Mouse (Mus musculus) liver (tissue): ENCODE data around the gene Thra.

Experiments
- DNase-seq: peaks from one replicate; pipeline ENCODE4 v3.0.0-alpha.2; 2020; ENCODE audit warnings: mixed read lengths

Gene Thra

DNA sequence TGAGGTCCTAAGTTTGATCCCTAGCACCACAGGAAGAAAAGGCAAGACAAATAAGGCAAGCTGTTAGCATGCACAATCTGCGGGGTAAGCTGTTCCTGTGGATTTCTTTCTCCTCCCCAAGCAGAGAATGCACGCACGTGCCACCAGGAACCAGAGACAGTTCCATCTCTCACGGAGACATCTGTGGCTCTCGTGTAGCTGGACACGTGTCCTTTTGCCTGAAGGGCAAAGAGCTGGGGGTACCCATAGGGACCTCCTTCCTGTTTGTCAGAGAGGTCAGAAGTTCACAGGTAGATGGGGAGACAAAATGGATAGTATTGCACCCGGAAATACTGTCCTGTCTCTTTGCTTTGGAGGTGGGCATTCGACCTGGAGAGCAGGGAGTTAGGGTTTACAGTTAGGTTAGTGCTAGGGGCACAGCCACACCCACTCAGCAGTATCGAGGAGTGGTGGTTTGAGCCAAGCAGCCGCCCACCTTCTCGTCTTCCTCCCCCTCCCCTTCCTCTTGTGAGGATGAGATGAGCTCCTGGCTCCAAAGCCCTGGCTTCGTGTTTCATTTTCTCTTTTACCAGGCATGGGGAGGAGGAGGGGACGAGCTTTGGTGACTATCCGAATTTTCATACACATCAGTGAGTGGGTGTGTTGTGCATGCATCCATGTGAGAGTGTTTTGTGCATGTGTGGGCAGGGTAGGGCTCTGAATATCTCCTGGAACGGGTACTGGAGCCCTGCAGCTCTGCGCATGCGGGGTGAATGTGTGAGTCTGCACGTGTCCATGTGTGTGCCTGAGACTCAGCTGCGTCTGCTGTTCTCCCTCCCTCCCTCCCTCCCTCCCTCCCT lies 6.6 kb downstream of the Thra start:
- DNase-seq = peak; percentile 84

DNA sequence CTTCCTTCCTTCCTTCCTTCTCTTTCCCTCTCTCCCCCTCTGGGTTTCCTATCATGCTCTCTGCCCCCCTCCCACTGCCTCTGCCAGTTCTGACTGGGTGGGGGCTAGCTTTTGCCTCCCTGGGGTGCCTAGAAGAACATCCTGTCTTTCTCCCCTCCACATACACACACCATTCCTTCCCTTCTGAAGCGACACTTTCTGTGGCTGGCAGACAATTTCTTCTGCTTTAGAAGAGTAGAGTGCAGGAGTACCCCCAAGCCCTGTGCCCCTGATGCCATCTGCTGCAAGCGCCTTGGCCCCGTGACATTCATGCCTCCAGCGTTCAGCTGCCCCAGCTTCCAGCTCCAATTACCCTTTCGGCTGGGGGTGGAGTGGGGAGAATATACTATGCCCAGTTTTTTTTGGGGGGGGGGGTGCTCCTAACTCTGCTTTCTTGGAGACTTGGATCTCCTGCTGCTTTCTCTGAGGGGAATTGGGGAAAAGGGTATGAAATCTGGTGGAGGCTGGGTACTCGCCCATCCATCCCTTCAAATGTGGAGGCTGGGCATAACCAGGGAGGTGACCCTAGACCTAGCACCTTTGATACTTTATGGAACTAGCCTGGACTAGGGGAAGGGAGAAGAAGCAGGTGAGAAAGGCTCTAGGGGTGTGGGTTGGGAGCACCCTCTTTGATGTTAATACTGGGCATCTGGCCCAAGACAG lies 7.5 kb downstream of the Thra start:
- DNase-seq = no peak

DNA sequence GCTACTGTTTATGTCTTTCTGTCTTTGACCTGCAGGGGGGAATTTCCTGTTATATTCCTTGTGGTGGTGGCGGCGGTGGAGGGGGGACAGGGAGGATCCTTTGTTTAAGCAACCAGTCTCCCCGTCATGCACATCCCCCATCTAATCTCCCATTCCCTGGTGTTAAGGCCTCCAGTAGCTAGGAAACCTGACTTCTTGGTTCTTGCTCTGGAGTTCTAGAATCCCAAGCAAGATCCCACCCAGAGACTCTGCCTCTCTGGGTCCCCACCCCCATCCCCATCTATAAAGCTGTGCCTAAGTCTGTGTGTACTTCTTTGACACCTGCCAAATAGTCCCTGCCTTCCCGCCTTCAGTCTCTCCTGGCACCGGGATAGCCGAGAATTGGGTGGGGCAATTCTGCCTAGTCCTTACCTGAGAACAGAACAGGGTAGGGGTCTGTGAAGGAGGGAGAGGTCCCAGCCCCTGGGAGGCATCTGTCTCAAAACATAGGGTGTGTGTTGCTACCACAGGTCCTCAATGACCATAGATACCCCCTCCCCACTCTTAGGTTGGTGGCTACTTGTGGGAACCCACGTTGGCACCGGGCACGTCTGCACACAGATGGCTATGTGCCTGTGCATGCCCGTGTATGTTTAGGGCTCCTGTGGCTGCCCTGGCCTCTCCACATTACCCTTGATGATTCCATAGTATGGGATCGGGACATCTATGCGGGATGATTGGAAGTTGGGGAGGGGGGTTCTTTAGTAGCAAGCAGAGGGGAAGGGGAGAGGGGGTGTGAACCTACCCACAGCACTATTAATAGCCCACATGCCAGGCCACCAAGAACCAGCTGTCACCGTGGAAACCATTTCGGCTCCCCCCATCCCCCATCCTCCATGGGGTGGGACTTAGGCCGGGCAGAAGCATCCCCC lies 8.3 kb downstream of the Thra start:
- DNase-seq = no peak

DNA sequence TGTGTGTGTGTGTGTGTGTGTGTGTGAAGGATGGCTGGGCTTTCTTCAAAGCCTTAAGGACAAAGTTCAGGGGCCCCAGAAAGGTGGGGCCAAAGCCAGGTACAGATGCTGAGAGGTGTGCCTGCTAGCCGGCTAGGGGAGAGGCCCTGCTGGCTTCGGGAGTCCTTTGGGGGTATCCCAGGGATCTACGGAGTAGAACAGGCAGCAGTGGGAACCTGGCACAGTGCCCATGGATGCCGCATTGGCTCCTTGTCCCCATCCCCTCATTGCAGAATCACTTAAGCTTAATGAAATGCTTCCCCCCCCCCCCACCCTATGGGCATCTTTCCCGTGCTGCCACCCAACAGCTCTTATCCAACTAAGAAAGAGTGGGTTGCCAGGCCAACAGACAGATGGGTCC lies 9.3 kb downstream of the Thra start:
- DNase-seq = no peak

DNA sequence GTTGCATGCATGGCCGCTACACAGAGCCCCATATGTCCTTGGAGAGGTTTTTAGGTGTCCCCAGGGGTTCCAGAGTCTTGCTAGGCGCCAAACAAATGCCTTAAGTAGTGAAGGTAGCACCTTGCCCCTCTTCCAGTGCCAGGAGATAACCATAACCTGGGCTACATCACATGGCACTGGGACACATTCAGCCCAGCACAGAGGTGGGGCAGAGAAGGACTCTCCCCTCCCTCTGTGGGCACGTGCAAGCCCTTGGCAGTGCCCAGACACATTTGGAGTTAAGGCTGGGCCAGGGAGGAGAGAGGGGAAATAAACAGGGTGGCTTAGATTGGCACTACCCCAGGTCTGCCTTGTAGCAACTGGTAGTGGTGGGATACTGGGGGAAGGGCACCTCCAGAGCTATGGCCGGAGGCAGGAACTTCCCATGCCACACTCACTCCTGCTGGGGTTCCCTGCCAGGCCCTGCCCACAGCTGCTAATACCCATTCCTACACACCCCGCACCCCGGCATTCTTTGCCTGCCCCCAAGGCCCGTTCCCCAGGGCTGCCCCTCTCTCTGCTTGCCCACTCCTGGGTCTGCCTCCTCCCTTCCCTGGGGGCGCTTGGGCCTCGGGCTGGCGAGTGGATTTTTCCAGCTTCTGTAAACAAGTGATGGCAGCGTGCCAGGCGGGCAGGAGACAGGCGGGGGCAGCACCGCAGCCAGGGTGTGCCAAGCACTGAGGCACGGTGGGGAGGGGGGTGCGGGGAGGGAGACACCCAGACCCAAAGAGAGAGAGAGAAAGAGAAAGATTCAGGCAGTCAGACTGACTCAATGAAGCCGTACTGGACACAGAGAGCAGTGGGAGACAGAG lies 10.1 kb downstream of the Thra start:
- DNase-seq = peak; percentile 57

DNA sequence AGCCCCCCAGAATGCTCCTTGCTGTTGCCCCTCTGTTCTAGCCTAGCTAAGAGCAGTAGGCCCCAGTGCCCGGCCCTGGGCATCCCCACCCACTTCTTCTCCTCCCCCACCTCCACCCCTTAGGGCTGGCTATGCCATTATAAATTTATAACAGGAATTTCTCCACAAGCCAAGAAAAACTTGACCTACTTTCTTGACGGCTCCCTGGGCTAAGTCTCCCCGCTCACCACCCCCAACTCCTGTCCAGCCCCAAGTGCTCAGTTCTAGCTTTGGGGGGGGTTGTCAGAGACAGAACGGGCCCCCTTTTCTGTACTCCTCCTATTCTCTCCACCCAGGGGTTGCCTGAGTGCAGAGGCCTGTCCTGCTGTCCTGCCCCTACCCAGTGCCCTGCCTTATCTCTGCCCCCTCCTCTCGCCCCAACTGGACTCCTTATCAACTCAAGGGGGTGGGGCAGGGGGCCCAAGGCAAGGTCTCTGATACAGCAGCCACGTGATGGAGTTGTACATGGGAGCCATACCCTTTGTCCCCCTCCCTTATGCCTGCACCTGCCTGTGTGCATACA lies 10.9 kb downstream of the Thra start:
- DNase-seq = peak; percentile 90

DNA sequence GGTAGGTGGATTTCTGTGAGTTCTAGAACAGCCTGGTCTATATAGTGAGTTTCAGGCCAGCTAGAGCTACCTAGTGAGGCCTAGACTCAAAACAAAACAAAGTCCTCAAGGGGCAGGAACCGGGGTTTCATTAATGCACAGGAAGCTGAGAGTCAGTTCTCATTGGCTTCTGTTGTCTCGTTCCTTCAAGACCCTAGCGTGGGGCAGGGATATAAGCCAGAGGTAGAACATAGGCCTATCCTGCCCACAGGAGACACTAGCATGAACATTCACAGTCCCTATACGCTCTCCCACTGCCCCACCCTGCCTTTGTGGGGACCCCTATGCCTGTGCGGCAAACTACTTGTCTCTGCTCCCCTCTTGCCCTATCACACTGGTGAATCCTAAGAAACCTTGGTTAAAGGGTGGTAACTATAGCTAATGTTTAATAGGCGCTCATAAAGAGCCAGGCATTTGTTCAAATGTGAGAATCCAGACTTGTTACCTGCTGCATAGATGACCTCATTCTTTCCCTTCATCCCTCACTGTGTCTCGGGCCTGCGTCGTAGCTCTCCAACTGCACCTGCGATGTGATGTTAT lies 12.2 kb downstream of the Thra start:
- DNase-seq = no peak

DNA sequence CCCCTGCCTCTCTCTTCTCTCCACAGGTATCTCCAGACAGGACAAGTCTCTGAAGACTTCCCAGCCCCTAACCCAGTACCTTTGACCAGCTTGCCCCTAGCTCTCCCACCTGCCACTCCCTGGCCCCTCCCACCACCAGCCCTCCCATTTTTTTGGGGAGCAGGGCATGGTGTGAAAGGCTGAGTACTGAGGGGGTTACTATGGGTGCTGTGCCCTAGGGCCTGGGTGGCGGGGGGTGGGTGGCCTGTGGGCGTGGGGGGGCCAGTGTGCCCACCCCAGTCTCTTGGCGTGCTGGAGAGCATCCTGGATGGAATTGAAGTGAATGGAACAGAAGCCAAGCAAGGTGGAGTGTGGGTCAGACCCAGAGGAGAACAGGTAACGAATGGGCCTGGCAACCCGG lies 12.8 kb downstream of the Thra start:
- no peak for DNase-seq

DNA sequence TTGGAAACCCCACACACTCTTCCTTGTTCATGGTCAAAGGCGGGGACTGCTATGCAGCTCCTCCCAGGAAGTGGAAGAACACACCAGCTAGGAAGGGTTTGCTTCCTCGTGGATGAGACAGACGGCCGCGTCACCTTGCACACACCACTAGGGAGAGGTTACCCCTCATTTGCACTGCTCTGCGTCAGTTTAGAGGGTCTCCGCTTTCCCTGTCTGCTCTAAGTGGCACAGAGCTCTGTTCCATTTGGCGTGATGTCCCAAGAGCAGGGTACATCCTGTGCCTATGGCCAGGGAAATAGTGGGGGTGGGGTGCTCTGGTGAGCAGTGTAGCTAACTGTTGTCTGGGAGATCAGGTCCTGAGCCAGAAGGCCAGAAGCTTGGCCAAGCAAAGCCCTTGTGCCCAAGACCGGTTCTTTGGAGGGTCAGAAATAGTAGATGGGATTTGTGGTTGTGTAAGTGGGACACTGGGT lies 13.7 kb downstream of the Thra start:
- no peak for DNase-seq

DNA sequence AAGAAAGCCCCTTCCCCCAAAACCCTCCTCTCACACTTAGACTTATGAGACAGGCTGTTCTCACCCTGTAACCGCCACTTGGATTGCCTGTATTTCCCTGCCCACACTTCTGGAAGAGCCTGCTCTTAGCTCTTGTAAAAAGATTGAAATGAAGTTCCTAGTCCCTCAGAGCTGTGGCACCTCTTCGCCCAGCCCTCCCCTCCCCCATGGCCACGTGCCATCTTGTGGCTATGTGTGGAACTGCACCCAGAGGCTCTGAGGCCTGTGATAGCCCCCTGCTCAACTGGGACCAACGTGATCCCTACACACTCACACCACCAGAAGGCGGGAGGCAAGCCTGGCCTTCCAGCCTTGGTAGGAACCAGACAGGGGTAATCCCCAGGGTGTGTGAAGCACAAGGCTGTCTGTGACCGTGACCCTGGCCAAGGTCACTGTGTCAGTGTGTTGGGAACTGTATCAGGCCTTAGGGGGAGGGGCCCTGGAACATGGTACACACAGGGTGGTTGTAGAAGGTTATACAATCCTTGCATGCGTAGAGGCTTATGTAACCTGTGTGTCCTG lies 14.3 kb downstream of the Thra start:
- DNase-seq = peak; percentile 84

DNA sequence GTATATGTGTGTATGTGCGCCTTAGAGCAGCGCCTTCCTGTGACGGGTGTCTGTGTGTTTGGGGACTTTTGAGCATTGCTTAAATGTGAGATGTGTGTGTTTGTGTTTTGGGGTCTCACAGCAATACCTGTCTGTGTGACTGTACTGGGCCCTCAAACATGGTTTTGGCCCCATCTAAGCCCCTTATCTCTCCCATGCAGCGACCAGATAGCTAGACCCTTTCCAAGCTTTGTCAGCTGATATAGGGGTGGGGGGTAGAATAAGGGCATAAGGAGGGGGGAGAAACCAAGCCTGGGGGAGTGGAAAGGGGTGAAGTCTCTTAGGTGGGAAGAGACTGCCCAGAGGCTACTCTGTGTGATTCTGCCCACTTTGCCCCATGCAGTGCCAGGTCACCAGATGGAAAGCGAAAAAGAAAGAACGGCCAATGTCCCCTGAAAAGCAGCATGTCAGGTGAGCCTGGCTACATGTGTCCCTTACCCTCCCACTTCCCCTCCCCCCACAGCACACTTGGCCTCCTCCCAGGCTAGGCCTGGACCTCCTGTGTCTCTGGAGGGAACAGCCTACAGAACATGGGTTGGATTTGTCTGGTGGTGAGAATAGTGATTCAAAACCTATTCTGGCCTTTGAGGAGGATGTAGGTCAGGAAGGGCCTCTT lies 15.4 kb downstream of the Thra start:
- DNase-seq = peak; percentile 55

DNA sequence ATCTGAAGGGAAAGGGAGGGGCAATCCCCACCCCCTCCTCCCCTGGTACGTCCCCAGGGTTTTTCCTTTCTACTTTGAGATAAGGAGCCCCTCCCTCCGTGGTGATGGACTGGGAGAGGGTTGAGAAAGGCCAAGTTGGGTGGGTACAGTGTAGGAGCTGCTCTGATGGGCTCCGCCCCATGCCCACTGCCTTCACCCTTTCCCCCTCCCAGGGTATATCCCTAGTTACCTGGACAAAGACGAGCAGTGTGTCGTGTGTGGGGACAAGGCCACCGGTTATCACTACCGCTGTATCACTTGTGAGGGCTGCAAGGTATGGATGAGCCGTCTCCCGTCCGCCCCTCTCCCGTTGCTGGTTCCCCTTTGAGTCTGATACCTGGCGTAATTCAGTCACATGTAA lies 16.3 kb downstream of the Thra start:
- DNase-seq = peak; percentile 67

DNA sequence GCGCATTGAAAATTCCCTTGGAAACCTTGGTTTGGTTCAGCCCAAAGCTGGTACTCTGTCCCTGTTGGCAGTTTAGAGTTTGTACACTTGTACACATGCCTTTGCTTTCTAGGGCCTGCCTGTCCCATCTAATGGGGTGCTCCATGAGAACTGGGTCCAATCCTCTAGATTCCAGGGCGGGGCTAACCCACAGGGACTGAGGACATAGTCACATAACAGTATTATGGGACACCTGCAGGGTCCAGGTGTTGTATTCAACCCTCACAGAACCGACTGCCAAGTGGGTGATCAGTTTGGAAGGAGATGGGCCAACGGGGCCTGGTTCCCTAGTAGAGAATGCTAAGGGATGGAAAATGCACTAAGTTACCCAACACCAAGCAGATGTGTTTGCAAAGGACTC lies 21.5 kb downstream of the Thra start:
- DNase-seq = no peak

DNA sequence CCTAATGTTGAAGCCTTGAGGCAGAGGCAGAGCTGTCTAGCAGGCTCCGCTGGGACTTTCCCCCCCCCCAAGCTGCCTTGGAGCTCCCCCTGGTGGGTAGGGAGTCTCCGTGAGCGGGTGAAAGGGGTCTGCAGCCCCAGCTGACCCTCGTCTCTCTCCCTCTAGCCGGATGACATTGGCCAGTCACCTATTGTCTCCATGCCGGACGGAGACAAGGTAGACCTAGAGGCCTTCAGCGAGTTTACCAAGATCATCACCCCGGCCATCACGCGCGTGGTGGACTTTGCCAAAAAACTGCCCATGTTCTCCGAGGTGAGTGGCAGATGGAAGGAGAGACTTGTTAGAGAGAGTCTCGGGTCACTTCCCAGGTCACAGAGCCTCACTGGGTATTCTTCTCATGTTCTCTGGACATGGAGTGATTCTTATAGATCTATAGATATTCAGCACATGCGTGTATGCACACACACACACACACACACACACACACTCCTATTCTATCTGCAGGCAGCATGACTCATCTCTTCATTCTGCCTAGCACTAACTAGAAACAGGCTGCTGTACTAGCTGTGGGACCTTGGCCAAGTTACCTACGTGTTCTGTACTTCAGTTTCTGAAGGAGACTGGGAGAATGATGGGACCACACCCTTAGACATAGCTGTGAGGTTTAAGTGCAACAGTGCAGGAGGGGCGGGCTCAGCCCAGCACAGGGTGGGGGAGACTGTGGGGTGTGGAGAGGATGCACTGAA lies 22.5 kb downstream of the Thra start:
- no peak for DNase-seq

DNA sequence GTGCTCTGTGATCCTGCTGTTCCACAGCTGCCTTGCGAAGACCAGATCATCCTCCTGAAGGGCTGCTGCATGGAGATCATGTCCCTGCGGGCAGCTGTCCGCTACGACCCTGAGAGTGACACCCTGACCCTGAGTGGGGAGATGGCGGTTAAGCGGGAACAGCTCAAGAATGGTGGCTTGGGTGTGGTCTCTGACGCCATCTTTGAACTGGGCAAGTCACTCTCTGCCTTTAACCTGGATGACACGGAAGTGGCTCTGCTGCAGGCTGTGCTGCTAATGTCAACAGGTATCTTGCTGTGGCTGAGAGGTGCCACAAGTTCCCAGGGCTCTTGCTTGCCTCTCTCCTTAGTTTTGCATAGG lies 23.0 kb downstream of the Thra start:
- DNase-seq = no peak

DNA sequence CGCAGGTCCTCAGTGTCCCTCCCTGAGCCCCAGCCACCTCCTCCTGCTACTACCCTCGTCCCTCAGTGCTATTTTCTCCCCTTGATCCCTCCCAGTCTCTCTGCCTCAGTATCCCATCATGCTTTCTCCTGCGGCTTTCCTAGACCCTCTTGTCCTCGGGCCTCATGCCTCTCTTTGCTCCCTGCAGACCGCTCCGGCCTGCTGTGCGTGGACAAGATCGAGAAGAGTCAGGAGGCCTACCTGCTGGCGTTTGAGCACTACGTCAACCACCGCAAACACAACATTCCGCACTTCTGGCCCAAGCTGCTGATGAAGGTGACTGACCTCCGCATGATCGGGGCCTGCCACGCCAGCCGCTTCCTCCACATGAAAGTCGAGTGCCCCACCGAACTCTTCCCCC lies 23.7 kb downstream of the Thra start:
- no peak for DNase-seq

DNA sequence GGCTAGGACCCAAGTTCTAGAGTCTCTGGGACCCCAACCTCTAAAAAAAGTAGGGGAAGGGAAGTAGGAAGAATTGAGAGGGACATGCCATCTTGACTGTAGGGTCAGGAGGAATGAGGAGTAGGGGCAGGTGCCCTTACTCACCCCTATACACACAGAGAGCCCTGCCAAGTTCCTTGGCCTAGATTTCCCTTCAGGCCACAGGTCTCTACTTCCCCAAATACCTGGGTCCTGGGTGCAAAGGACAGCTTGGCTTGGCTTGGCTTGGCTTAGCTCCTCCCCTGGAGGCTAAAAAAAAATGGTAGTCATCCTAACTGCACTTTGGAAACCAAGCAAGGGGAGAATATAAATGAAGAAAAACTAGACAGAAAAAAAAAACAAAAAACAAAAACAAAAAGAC lies 24.3 kb downstream of the Thra start:
- DNase-seq = no peak

DNA sequence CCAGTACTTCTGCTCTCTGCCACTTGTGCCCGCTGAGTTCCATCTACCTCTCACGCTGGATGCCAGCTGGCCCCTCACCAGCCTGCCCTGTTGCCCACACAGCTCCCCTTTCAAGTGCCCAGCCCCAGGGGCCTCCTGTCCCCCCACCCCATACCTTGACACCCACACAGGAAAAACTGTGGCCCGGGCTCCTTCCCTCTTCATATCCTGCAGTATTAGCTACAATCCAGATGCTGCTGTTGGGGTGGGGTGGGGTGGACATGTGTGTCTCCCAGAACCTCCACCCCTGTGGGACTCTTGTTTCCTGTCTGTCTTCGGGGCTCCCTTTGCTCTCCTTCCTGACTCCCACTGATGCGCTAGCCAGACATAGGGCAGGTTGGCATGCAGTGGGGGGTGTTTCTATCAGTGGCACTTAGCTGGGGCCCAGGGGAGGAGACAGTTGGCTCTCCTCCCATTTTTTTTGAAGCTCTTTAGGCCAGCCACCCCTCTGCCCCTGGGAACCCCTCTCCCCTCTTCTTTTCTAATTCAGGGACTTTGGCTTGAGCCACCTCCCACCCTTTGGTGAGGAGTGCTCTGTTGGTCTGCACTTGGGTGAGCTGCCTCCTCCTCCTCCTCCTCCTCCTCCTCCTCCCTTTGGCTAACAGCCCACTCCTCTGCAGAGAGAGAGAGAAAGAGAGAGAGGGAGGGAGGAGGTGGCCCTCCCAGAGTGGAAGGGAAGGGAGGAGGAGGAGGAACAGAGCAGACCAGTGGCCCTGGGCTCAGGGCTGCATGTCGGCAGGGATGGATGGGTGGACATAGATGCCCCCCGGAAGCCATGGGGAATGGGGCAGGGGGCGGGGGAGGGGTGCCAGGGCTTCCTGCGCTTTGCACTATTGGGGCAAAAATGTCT lies 25.2 kb downstream of the Thra start:
- no peak for DNase-seq

DNA sequence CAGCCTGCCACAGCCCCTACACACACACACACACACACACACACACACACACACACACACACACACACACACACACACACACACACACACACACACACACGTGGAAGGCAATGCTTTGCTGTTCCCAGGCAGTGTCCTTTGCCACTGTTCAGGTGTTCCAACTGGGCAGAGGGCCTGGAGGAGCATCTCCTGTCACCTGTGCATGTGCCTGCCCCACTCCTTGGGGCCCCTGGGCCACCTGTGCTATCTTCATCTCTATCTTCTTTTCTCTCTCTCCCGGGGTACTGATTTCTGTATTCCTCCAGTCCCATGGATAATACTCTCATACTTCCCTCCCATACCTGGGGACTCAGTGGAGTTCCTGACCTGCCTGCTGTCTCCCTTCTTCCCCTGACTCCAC lies 25.9 kb downstream of the Thra start:
- no peak for DNase-seq
